In the genomic region with DNA sequence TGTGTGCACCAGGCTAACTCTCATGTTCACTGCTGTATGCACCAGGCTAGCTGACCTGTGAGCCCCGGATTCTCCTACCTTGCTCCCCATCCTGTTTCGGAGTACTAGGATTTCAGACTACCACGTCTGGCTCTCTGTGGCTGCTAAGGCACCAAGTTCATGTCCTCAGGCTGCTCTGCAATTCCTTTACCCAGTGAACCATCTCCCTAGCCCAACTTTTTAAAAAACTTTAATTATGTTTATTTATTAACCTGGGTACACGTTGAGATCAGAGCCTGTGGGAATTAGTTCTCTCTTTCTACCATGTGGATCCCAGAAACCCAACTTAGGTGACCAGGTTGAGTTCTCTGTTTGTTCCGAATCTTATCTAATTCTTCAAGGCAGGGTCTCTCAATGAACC, we compare ENCODE assay signal across 23 mouse cellular contexts. TPM values are rescaled to one million over a fixed set of nuclear protein-coding genes. Genes with fewer than 3 reads are reported as not detected.
A peak's percentile ranks its signal among the peaks of the same experiment; 100 is the strongest.
DNase-seq lines count a peak whose midpoint lies in the region; ATAC-seq and TF ChIP-seq lines count a peak whose summit lies in the region.
"Had no signal": no experiment of that assay in that cellular context is flagged by ENCODE, and none has a peak within 500 bp of the region (broad histone marks: within the 10 kb centered on the region; RNA-seq: fewer than 3 reads in every experiment).

No protein-coding gene starts in this region.

- TF ChIP-seq POLR2A in kidney, adult 2 months (IDR thresholded peaks at IDR 0.05; ENCODE audit: low read depth, low read length), result no peak

- H3K27ac ChIP-seq in kidney, adult 2 months (ENCODE audit: insufficient read depth, low read depth, low read length), result peak overlapping the region; percentile 9; the same call in 1 of the 2 replicates
- H3K27ac ChIP-seq in kidney, embryonic 14.5 days (ENCODE audit: low read depth, low read length), result 0 out of 2 replicates have a peak overlapping the region, but pooled peaks have one; percentile 24
- H3K27ac ChIP-seq in kidney, embryonic 16.5 days (ENCODE audit: low read length), result no peak overlapping the region; the same call in 1 of the 2 replicates
- H3K27ac ChIP-seq in kidney, postnatal 0 days, result peak overlapping the region; percentile 54
- H3K27ac ChIP-seq in midbrain, postnatal 0 days (ENCODE audit: low read depth, low read length), result no peak overlapping the region
- H3K27ac ChIP-seq: embryonic facial prominence, embryonic 10.5 days; embryonic facial prominence, embryonic 12.5 days; forebrain, embryonic 13.5 days; forebrain, embryonic 15.5 days had no signal

- H3K9me3 ChIP-seq in kidney, embryonic 14.5 days (ENCODE audit: control insufficient read depth, low read length), result no peaks in the 10 kb centered on the region
- H3K9me3 ChIP-seq in kidney, embryonic 16.5 days (ENCODE audit: low read length), result no peaks in the 10 kb centered on the region
- H3K9me3 ChIP-seq in kidney, postnatal 0 days (replicated peaks; ENCODE audit: low read length), result no peaks in the 10 kb centered on the region
- no peaks in the 10 kb centered on the region for H3K9me3 ChIP-seq in midbrain, postnatal 0 days (ENCODE audit: low read length)
- H3K9me3 ChIP-seq: embryonic facial prominence, embryonic 10.5 days; embryonic facial prominence, embryonic 12.5 days; forebrain, embryonic 13.5 days; forebrain, embryonic 15.5 days had no signal

- no peaks in the 10 kb centered on the region for H3K27me3 ChIP-seq in kidney, adult 2 months (replicated peaks; ENCODE audit: control insufficient read depth, insufficient read depth, low read length)
- no peaks in the 10 kb centered on the region for H3K27me3 ChIP-seq in kidney, embryonic 14.5 days (ENCODE audit: control insufficient read depth, insufficient read depth, low read length)
- H3K27me3 ChIP-seq in kidney, embryonic 16.5 days (ENCODE audit: insufficient read depth, low read length), result no peaks in the 10 kb centered on the region
- H3K27me3 ChIP-seq in kidney, postnatal 0 days (ENCODE audit: insufficient read depth, low read length), result no peaks in the 10 kb centered on the region
- H3K27me3 ChIP-seq in midbrain, postnatal 0 days (ENCODE audit: insufficient read depth, low read length), result no peaks in the 10 kb centered on the region
- H3K27me3 ChIP-seq: embryonic facial prominence, embryonic 12.5 days; forebrain, embryonic 13.5 days; forebrain, embryonic 15.5 days had no signal

- WGBS in kidney, adult 2 months, result 33% methylated on average over 5 of the region's 5 CpGs
- WGBS in kidney, embryonic 14.5 days, result 59% methylated on average over 5 of the region's 5 CpGs
- WGBS in kidney, embryonic 16.5 days, result 68% methylated on average over 5 of the region's 5 CpGs
- 59% methylated on average over 5 of the region's 5 CpGs for WGBS in kidney, postnatal 0 days
- WGBS in midbrain, postnatal 0 days, result 85% methylated on average over 5 of the region's 5 CpGs

- no peak for TF ChIP-seq CTCF in kidney, adult 2 months (conservative IDR thresholded peaks at IDR 0.05; ENCODE audit: insufficient read depth, insufficient read length, low read depth, low read length)
- no peak for TF ChIP-seq CTCF in kidney, postnatal 0 days (IDR thresholded peaks at IDR 0.05; ENCODE audit: low read depth)
- no peak for TF ChIP-seq CTCF in midbrain, postnatal 0 days (IDR thresholded peaks at IDR 0.05)

- no peaks in the 10 kb centered on the region for H3K36me3 ChIP-seq in kidney, adult 2 months (ENCODE audit: control insufficient read depth, insufficient read depth, low read length)
- H3K36me3 ChIP-seq in kidney, embryonic 14.5 days (ENCODE audit: control insufficient read depth, insufficient read depth, low read length), result no peaks in the 10 kb centered on the region
- no peaks in the 10 kb centered on the region for H3K36me3 ChIP-seq in kidney, embryonic 16.5 days (ENCODE audit: insufficient read depth, low read length)
- H3K36me3 ChIP-seq in kidney, postnatal 0 days (ENCODE audit: insufficient read depth, low read length), result no peaks in the 10 kb centered on the region
- H3K36me3 ChIP-seq in midbrain, postnatal 0 days (ENCODE audit: insufficient read depth, low read length), result no peaks in the 10 kb centered on the region
- H3K36me3 ChIP-seq: embryonic facial prominence, embryonic 10.5 days; embryonic facial prominence, embryonic 12.5 days; forebrain, embryonic 15.5 days had no signal

- no peak overlapping the region for H3K4me3 ChIP-seq in kidney, adult 2 months (ENCODE audit: insufficient read depth, low read depth, low read length)
- no peak overlapping the region for H3K4me3 ChIP-seq in kidney, embryonic 14.5 days (ENCODE audit: low read length)
- H3K4me3 ChIP-seq in kidney, embryonic 16.5 days (ENCODE audit: low read length), result no peak overlapping the region
- no peak overlapping the region for H3K4me3 ChIP-seq in kidney, postnatal 0 days (replicated peaks; ENCODE audit: low read depth, low read length)
- H3K4me3 ChIP-seq in midbrain, postnatal 0 days (ENCODE audit: low read depth, low read length), result no peak overlapping the region
- H3K4me3 ChIP-seq: embryonic facial prominence, embryonic 10.5 days; embryonic facial prominence, embryonic 12.5 days; forebrain, embryonic 13.5 days; forebrain, embryonic 15.5 days had no signal

- ATAC-seq in kidney, embryonic 14.5 days (ENCODE audit: low FRiP score, low TSS enrichment), result no peak
- ATAC-seq in kidney, embryonic 16.5 days (ENCODE audit: low FRiP score, low TSS enrichment), result peak; percentile 68; the same call in 1 of the 2 replicates
- ATAC-seq in kidney, postnatal 0 days (replicated peaks; ENCODE audit: low FRiP score, low read depth), result no peak
- no peak for ATAC-seq in midbrain, postnatal 0 days (ENCODE audit: low FRiP score)
- ATAC-seq: forebrain, embryonic 13.5 days; forebrain, embryonic 15.5 days had no signal

- no peak overlapping the region for H3K4me2 ChIP-seq in kidney, embryonic 14.5 days (replicated peaks; ENCODE audit: low read depth, low read length)
- no peak overlapping the region for H3K4me2 ChIP-seq in kidney, embryonic 16.5 days (replicated peaks; ENCODE audit: low read depth, low read length)
- no peak overlapping the region for H3K4me2 ChIP-seq in kidney, postnatal 0 days (ENCODE audit: low read length)
- no peak overlapping the region for H3K4me2 ChIP-seq in midbrain, postnatal 0 days (ENCODE audit: low read depth, low read length, poor library complexity, severe bottlenecking)
- H3K4me2 ChIP-seq: embryonic facial prominence, embryonic 12.5 days; forebrain, embryonic 13.5 days; forebrain, embryonic 15.5 days had no signal

- peaks cover 12% of the 10 kb centered on the region for H3K4me1 ChIP-seq in kidney, adult 2 months (ENCODE audit: control insufficient read depth, insufficient read depth, low read length)
- H3K4me1 ChIP-seq in kidney, embryonic 14.5 days (ENCODE audit: control insufficient read depth, insufficient read depth, low read length), result no peaks in the 10 kb centered on the region
- H3K4me1 ChIP-seq in kidney, embryonic 16.5 days (ENCODE audit: insufficient read depth, low read length), result peaks cover 9% of the 10 kb centered on the region
- peaks cover 3% of the 10 kb centered on the region; the same call in 1 of the 2 replicates for H3K4me1 ChIP-seq in kidney, postnatal 0 days (replicated peaks; ENCODE audit: insufficient read depth, low read length)
- no peaks in the 10 kb centered on the region for H3K4me1 ChIP-seq in midbrain, postnatal 0 days (ENCODE audit: insufficient read depth, low read length)
- H3K4me1 ChIP-seq: embryonic facial prominence, embryonic 12.5 days; forebrain, embryonic 13.5 days; forebrain, embryonic 15.5 days had no signal

- DNase-seq in kidney, adult 2 months, result peak; percentile 61
- no peak for DNase-seq in kidney, postnatal 4 days
- no peak for DNase-seq in kidney, postnatal 10 days
- DNase-seq in kidney, postnatal 0 days (ENCODE audit: low spot score), result no peak
- no peak for DNase-seq in testis, postnatal 10 days (ENCODE audit: low spot score)
- DNase-seq in midbrain, postnatal 0 days (ENCODE audit: low spot score), result no peak
- DNase-seq: adrenal gland, adult 2 months; adrenal gland, postnatal 10 days; adrenal gland, postnatal 25 days; cerebellum, adult 11 months; cerebellum, adult 18-20 months; cerebellum, adult 9-10 months; cerebellum, postnatal 10 days; cerebellum, postnatal 25 days had no signal

- no peak overlapping the region for H3K9ac ChIP-seq in kidney, embryonic 14.5 days (ENCODE audit: low read depth, low read length)
- H3K9ac ChIP-seq in kidney, embryonic 16.5 days (replicated peaks; ENCODE audit: low read length), result no peak overlapping the region
- no peak overlapping the region for H3K9ac ChIP-seq in kidney, postnatal 0 days (ENCODE audit: low read depth, low read length)
- H3K9ac ChIP-seq in midbrain, postnatal 0 days (replicated peaks; ENCODE audit: low read length, poor library complexity, severe bottlenecking), result no peak overlapping the region
- H3K9ac ChIP-seq: embryonic facial prominence, embryonic 12.5 days; forebrain, embryonic 13.5 days; forebrain, embryonic 15.5 days had no signal

RNA-seq across cellular contexts. Expression of gene Myom3, which starts 27.1 kb away (rescaled TPM):
- 0.10 and 1.5 TPM in 2 replicates for polyA plus RNA-seq in kidney, adult 2 months (2012; rRNA removed)
- 0.06 and 0.35 TPM in 2 replicates for polyA plus RNA-seq in kidney, embryonic 14.5 days (2014; fragmentation: Nextera tagmentation; extraction: Ambion mirVana)
- polyA plus RNA-seq in kidney, embryonic 16.5 days (2015; fragmentation: Nextera tagmentation; extraction: Ambion mirVana), result 0.76 and 0.86 TPM in 2 replicates
- 0.39 and 0.54 TPM in 2 replicates for polyA plus RNA-seq in kidney, postnatal 0 days (2015; fragmentation: Nextera tagmentation; extraction: Ambion mirVana)
- 0.60 and 0.99 TPM in 2 replicates for total RNA-seq in midbrain, postnatal 0 days (2014; rRNA removed)
- polyA plus RNA-seq in midbrain, postnatal 0 days (2015; fragmentation: Nextera tagmentation; extraction: Ambion mirVana), result 1.4 and 1.6 TPM in 2 replicates
- total RNA-seq: MEL had no signal
- polyA plus RNA-seq: embryonic facial prominence, embryonic 10.5 days; forebrain, embryonic 11.5 days had no signal

RNA-seq across cellular contexts. Expression of gene Il22ra1, which starts 58.6 kb away (rescaled TPM):
- polyA plus RNA-seq in kidney, adult 2 months (2012; rRNA removed), result 3.0 and 4.1 TPM in 2 replicates
- polyA plus RNA-seq in kidney, embryonic 14.5 days (2014; fragmentation: Nextera tagmentation; extraction: Ambion mirVana), result not detected in 2 replicates
- polyA plus RNA-seq in kidney, embryonic 16.5 days (2015; fragmentation: Nextera tagmentation; extraction: Ambion mirVana), result 0.11 TPM in 1 of 2 replicates, not detected in the other
- polyA plus RNA-seq in kidney, postnatal 0 days (2015; fragmentation: Nextera tagmentation; extraction: Ambion mirVana), result 0.04 and 0.08 TPM in 2 replicates
- 0.11 TPM in 1 of 2 replicates, not detected in the other for total RNA-seq in midbrain, postnatal 0 days (2014; rRNA removed)
- not detected in 2 replicates for polyA plus RNA-seq in midbrain, postnatal 0 days (2015; fragmentation: Nextera tagmentation; extraction: Ambion mirVana)
- total RNA-seq: MEL had no signal
- polyA plus RNA-seq: cortical plate, adult 2 months; embryonic facial prominence, embryonic 12.5 days; forebrain, embryonic 11.5 days; forebrain, embryonic 13.5 days; forebrain, embryonic 15.5 days had no signal

Comparison
In these comparisons a context has a peak if more than half of its experiments do, and no peak if none do; other contexts are left out.
1. H3K27ac ChIP-seq: peak in kidney, adult 2 months (single experiment), kidney, embryonic 14.5 days (single experiment) and kidney, postnatal 0 days (single experiment); none in kidney, embryonic 16.5 days (single experiment) and midbrain, postnatal 0 days (single experiment).